Mouse (Mus musculus): ENCODE results near the gene Gm49368. TPM values are rescaled to one million over a fixed set of nuclear protein-coding genes. Genes with fewer than 3 reads are reported as not detected.

Gene Gm49368
- polyA plus RNA-seq, 1 experiment = 0.05 TPM

GRCm38 (mm10) chr7:128067847-128068246, 5.4 kb downstream of the Gm49368 start:
- H3K27ac ChIP-seq (ENCODE audit: insufficient read depth, low read depth, low read length) = no peak overlapping the region
- no peak overlapping the region for H3K4me3 ChIP-seq (ENCODE audit: low read depth, low read length)
- TF ChIP-seq POLR2A (IDR thresholded peaks at IDR 0.05; ENCODE audit: low read depth, low read length) = no peak
- no peak for TF ChIP-seq CTCF (IDR thresholded peaks at IDR 0.05; ENCODE audit: extremely low read depth, insufficient read length, insufficient replicate concordance, low read depth, low read length)
- no peaks in the 10 kb centered on the region for H3K36me3 ChIP-seq (ENCODE audit: control insufficient read depth, insufficient read depth, low read length)
- peaks cover 5% of the 10 kb centered on the region; the same call in 1 of the 2 replicates for H3K4me1 ChIP-seq (ENCODE audit: control insufficient read depth, insufficient read depth, insufficient read length, low read length)
- no peaks in the 10 kb centered on the region for H3K27me3 ChIP-seq (ENCODE audit: control insufficient read depth, insufficient read depth, low read length)
- 28% methylated on average over 3 of the region's 3 CpGs for whole genome bisulfite sequencing

- TF ChIP-seq CTCF (IDR thresholded peaks at IDR 0.05; ENCODE audit: extremely low read depth, insufficient read length, insufficient replicate concordance, low read depth, low read length) (no peak), POLR2A (IDR thresholded peaks at IDR 0.05; ENCODE audit: low read depth, low read length) (no peak)
- 60% methylated on average over 2 of the region's 2 CpGs for WGBS
- H3K4me3 ChIP-seq (ENCODE audit: low read depth, low read length) = no peak overlapping the region
- H3K27me3 ChIP-seq (ENCODE audit: control insufficient read depth, insufficient read depth, low read length) = no peaks in the 10 kb centered on the region
- no peak overlapping the region for H3K27ac ChIP-seq (ENCODE audit: insufficient read depth, low read depth, low read length)
- no peaks in the 10 kb centered on the region for H3K36me3 ChIP-seq (ENCODE audit: control insufficient read depth, insufficient read depth, low read length)
- peaks cover 5% of the 10 kb centered on the region; the same call in 1 of the 2 replicates for H3K4me1 ChIP-seq (ENCODE audit: control insufficient read depth, insufficient read depth, insufficient read length, low read length)
These were observed 7.4 kb downstream of the Gm49368 start for GRCm38 (mm10) chr7:128069844-128070243.

GRCm38 (mm10) chr7:128071816-128072215, 9.3 kb downstream of the Gm49368 start:
- Histone ChIP-seq H3K4me1 (ENCODE audit: control insufficient read depth, insufficient read depth, insufficient read length, low read length) (peaks cover 5% of the 10 kb centered on the region; the same call in 1 of the 2 replicates), H3K36me3 (ENCODE audit: control insufficient read depth, insufficient read depth, low read length) (no peaks in the 10 kb centered on the region), H3K27me3 (ENCODE audit: control insufficient read depth, insufficient read depth, low read length) (no peaks in the 10 kb centered on the region), H3K27ac (ENCODE audit: insufficient read depth, low read depth, low read length) (no peak overlapping the region), H3K4me3 (ENCODE audit: low read depth, low read length) (no peak overlapping the region)
- WGBS = 75% methylated on average over 4 of the region's 4 CpGs
- TF ChIP-seq CTCF (IDR thresholded peaks at IDR 0.05; ENCODE audit: extremely low read depth, insufficient read length, insufficient replicate concordance, low read depth, low read length) (no peak), POLR2A (IDR thresholded peaks at IDR 0.05; ENCODE audit: low read depth, low read length) (no peak)

GRCm38 (mm10) chr7:128080012-128080411, 17.5 kb downstream of the Gm49368 start:
- TF ChIP-seq POLR2A (IDR thresholded peaks at IDR 0.05; ENCODE audit: low read depth, low read length) (no peak), CTCF (IDR thresholded peaks at IDR 0.05; ENCODE audit: extremely low read depth, insufficient read length, insufficient replicate concordance, low read depth, low read length) (no peak)
- no peak overlapping the region for H3K27ac ChIP-seq (ENCODE audit: insufficient read depth, low read depth, low read length)

GRCm38 (mm10) chr7:128089141-128089540, 26.7 kb downstream of the Gm49368 start:
- Histone ChIP-seq H3K27me3 (ENCODE audit: control insufficient read depth, insufficient read depth, low read length) (no peaks in the 10 kb centered on the region), H3K4me1 (ENCODE audit: control insufficient read depth, insufficient read depth, insufficient read length, low read length) (no peaks in the 10 kb centered on the region), H3K27ac (ENCODE audit: insufficient read depth, low read depth, low read length) (no peak overlapping the region), H3K4me3 (ENCODE audit: low read depth, low read length) (no peak overlapping the region), H3K36me3 (ENCODE audit: control insufficient read depth, insufficient read depth, low read length) (no peaks in the 10 kb centered on the region)
- TF ChIP-seq CTCF (IDR thresholded peaks at IDR 0.05; ENCODE audit: extremely low read depth, insufficient read length, insufficient replicate concordance, low read depth, low read length) (no peak), POLR2A (IDR thresholded peaks at IDR 0.05; ENCODE audit: low read depth, low read length) (no peak)
- 57% methylated on average over 7 of the region's 7 CpGs for WGBS

More at GRCm38 (mm10) chr7:128080012-128080411, 17.5 kb downstream of the Gm49368 start:
- WGBS = 91% methylated on average over 8 of the region's 8 CpGs
- no peak overlapping the region for H3K4me3 ChIP-seq (ENCODE audit: low read depth, low read length)
- no peaks in the 10 kb centered on the region for H3K4me1 ChIP-seq (ENCODE audit: control insufficient read depth, insufficient read depth, insufficient read length, low read length)
- no peaks in the 10 kb centered on the region for H3K27me3 ChIP-seq (ENCODE audit: control insufficient read depth, insufficient read depth, low read length)
- H3K36me3 ChIP-seq (ENCODE audit: control insufficient read depth, insufficient read depth, low read length) = no peaks in the 10 kb centered on the region

- WGBS = 53% methylated on average over 1 of the region's 1 CpGs
- no peak for TF ChIP-seq CTCF (IDR thresholded peaks at IDR 0.05; ENCODE audit: extremely low read depth, insufficient read length, insufficient replicate concordance, low read depth, low read length)
- no peak for TF ChIP-seq POLR2A (IDR thresholded peaks at IDR 0.05; ENCODE audit: low read depth, low read length)
These were observed 35.7 kb downstream of the Gm49368 start for GRCm38 (mm10) chr7:128098135-128098534.

GRCm38 (mm10) chr7:128100742-128101357, 38.4 kb downstream of the Gm49368 start:
- H3K36me3 ChIP-seq (ENCODE audit: control insufficient read depth, insufficient read depth, low read length) = no peaks in the 10 kb centered on the region
- H3K4me1 ChIP-seq (ENCODE audit: control insufficient read depth, insufficient read depth, insufficient read length, low read length) = peaks cover 7% of the 10 kb centered on the region; the same call in 1 of the 2 replicates
- no peaks in the 10 kb centered on the region for H3K27me3 ChIP-seq (ENCODE audit: control insufficient read depth, insufficient read depth, low read length)
- TF ChIP-seq POLR2A (IDR thresholded peaks at IDR 0.05; ENCODE audit: low read depth, low read length) = no peak
- TF ChIP-seq CTCF (IDR thresholded peaks at IDR 0.05; ENCODE audit: extremely low read depth, insufficient read length, insufficient replicate concordance, low read depth, low read length) = no peak
- H3K4me3 ChIP-seq (ENCODE audit: low read depth, low read length) = no peak overlapping the region
- WGBS = 65% methylated on average over 2 of the region's 2 CpGs
- no peak overlapping the region for H3K27ac ChIP-seq (ENCODE audit: insufficient read depth, low read depth, low read length)

More at GRCm38 (mm10) chr7:128098135-128098534, 35.7 kb downstream of the Gm49368 start:
- Histone ChIP-seq H3K36me3 (ENCODE audit: control insufficient read depth, insufficient read depth, low read length) (no peaks in the 10 kb centered on the region), H3K27me3 (ENCODE audit: control insufficient read depth, insufficient read depth, low read length) (no peaks in the 10 kb centered on the region), H3K4me3 (ENCODE audit: low read depth, low read length) (peak overlapping the region; percentile 47), H3K27ac (ENCODE audit: insufficient read depth, low read depth, low read length) (peak overlapping the region; percentile 91), H3K4me1 (ENCODE audit: control insufficient read depth, insufficient read depth, insufficient read length, low read length) (peaks cover 7% of the 10 kb centered on the region; the same call in 1 of the 2 replicates)

All from small intestine, adult 2 months (tissue).